Mouse (Mus musculus): ENCODE results near the gene Uncx. TPM values are rescaled to one million over a fixed set of nuclear protein-coding genes. Genes with fewer than 3 reads are reported as not detected.
A peak's percentile ranks its signal among the peaks of the same experiment; 100 is the strongest.

Gene Uncx
- polyA plus RNA-seq (2014; fragmentation: Nextera tagmentation; extraction: Ambion mirVana) = 25.4 and 31.0 TPM in 2 replicates

DNA sequence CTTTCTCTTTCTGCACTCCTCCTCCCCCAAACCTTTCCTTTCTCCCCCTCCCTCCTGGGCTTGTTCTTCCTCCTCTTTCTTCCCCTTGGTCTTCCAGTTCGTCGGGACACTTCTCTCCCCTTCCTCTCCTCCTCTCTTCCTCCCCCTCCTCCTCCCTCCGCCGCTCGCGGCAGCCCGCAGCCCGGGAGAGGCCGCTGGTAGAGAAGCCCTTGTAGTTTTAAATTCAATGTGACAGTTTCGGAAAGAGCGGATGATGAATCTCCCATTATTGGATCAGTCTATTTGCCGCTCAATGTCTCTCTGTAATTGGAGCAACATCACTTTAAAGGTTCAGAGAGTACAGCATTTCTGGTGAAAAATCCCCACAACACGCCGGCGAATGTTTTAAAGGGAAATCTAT, at the start of gene Uncx:
Gene Uncx (plus strand): TSS at position 281 of the 400 bp plus-strand sequence.
- Histone ChIP-seq H3K4me2 (replicated peaks) (peak within 1 kb of the TSS; percentile 64), H3K27ac (peak within 1 kb of the TSS; percentile 90), H3K36me3 (replicated peaks; ENCODE audit: control insufficient read depth, insufficient read depth) (no peaks in the 10 kb centered on the region; the same call in 1 of the 2 replicates), H3K4me1 (replicated peaks; ENCODE audit: control insufficient read depth, insufficient read depth, low read length) (peaks cover 10% of the 10 kb centered on the region), H3K9me3 (ENCODE audit: control insufficient read depth, low read length) (no peaks in the 10 kb centered on the region), H3K4me3 (replicated peaks; ENCODE audit: low read length) (peak within 1 kb of the TSS; percentile 40), H3K9ac (peak within 1 kb of the TSS; percentile 80), H3K27me3 (ENCODE audit: control insufficient read depth, insufficient read depth, low read length) (peaks cover 66% of the 10 kb centered on the region)
- ATAC-seq (ENCODE audit: low FRiP score) (no peak), DNase-seq (ENCODE audit: low spot score) (peak; percentile 38)
- WGBS = 1% methylated on average over 15 of the region's 15 CpGs

DNA sequence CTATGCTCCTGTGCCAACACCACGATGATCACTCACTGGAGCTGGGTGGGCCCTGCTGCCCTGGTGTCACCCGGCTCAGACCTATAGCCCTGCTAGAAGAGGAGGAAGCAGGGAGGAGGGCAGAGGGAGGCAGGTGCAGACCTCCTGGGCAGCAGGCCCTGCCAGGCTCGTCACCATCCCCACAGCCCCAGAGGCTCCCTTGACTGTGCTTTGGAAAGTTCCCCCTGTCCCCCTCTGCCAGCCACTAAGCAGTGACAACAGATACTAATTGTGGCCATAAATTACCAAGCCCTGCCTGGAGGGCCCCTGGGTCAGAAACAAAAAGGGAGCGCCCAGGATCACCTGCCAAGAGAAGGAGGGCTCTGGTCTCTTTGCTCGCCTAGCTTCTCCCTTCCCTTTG, 49.6 kb upstream of the Uncx start:
- Histone ChIP-seq H3K9me3 (ENCODE audit: control insufficient read depth, low read length) (no peaks in the 10 kb centered on the region), H3K9ac (no peak overlapping the region), H3K36me3 (replicated peaks; ENCODE audit: control insufficient read depth, insufficient read depth) (no peaks in the 10 kb centered on the region), H3K4me2 (replicated peaks) (no peak overlapping the region), H3K4me1 (replicated peaks; ENCODE audit: control insufficient read depth, insufficient read depth, low read length) (no peaks in the 10 kb centered on the region), H3K4me3 (replicated peaks; ENCODE audit: low read length) (no peak overlapping the region), H3K27me3 (ENCODE audit: control insufficient read depth, insufficient read depth, low read length) (no peaks in the 10 kb centered on the region), H3K27ac (no peak overlapping the region)
- WGBS = 50% methylated on average over 5 of the region's 5 CpGs
- DNase-seq (ENCODE audit: low spot score) = no peak
- ATAC-seq (ENCODE audit: low FRiP score) = no peak

DNA sequence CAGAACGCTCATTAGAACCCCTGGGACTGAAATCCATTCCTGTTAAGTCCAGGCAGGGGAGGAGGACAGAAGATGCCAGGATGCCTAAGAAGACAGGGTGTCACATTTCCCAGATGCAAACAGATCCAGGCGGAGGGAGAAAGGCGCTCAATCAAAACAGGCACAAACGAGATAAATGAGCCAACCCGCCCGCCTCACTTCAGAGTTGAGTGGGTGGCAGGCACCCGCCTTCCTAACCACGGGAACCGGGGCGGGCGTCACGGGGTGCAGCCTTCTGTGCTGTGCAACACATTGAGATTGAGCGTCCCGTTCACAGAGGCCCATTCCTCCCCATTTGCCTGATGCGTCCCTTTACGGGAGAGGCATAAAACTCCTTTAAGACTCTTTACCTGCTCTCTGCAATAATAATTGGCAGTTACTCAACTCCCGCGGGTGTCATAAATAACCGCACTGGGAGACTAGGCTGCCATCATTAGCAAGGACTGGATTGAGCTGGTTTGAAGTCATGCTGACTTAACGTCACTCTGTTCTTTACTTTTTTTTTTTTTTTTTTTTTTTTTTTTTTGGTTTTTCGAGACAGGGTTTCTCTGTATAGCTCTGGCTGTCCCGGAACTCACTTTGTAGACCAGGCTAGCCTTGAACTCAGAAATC, 48.1 kb upstream of the Uncx start:
- H3K4me1 ChIP-seq (replicated peaks; ENCODE audit: control insufficient read depth, insufficient read depth, low read length) = no peaks in the 10 kb centered on the region
- ATAC-seq (ENCODE audit: low FRiP score) (no peak), DNase-seq (ENCODE audit: low spot score) (no peak)
- WGBS = 55% methylated on average over 22 of the region's 22 CpGs
- H3K36me3 ChIP-seq (replicated peaks; ENCODE audit: control insufficient read depth, insufficient read depth) = no peaks in the 10 kb centered on the region
- no peak overlapping the region for H3K27ac ChIP-seq
- H3K27me3 ChIP-seq (ENCODE audit: control insufficient read depth, insufficient read depth, low read length) = no peaks in the 10 kb centered on the region
- H3K9me3 ChIP-seq (ENCODE audit: control insufficient read depth, low read length) = no peaks in the 10 kb centered on the region
- no peak overlapping the region for H3K4me2 ChIP-seq (replicated peaks)
- H3K4me3 ChIP-seq (replicated peaks; ENCODE audit: low read length) = no peak overlapping the region
- H3K9ac ChIP-seq = no peak overlapping the region

DNA sequence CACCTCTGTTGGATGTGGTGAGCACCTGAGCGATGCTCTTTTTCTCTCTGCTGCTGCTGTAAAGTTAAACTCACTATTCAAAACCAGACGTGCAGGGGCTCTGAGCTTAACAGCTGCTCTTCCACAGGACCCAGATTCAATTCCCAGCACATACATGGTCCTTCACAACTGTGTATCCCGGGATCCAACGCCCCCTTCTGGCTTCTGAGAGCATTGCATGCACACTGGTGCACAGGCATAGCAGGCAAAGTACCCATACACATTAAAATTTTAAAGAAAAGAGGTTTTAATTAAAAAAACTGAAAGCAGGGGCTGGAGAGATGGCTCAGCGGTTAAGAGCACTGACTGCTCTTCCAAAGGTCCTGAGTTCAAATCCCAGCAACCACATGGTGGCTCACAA, 46.4 kb upstream of the Uncx start:
- Histone ChIP-seq H3K4me2 (replicated peaks) (no peak overlapping the region), H3K9me3 (ENCODE audit: control insufficient read depth, low read length) (no peaks in the 10 kb centered on the region), H3K36me3 (replicated peaks; ENCODE audit: control insufficient read depth, insufficient read depth) (no peaks in the 10 kb centered on the region), H3K27me3 (ENCODE audit: control insufficient read depth, insufficient read depth, low read length) (no peaks in the 10 kb centered on the region), H3K4me1 (replicated peaks; ENCODE audit: control insufficient read depth, insufficient read depth, low read length) (no peaks in the 10 kb centered on the region), H3K4me3 (replicated peaks; ENCODE audit: low read length) (no peak overlapping the region), H3K9ac (no peak overlapping the region), H3K27ac (no peak overlapping the region)
- 55% methylated on average over 5 of the region's 5 CpGs for WGBS
- ATAC-seq (ENCODE audit: low FRiP score) (no peak), DNase-seq (ENCODE audit: low spot score) (no peak)

DNA sequence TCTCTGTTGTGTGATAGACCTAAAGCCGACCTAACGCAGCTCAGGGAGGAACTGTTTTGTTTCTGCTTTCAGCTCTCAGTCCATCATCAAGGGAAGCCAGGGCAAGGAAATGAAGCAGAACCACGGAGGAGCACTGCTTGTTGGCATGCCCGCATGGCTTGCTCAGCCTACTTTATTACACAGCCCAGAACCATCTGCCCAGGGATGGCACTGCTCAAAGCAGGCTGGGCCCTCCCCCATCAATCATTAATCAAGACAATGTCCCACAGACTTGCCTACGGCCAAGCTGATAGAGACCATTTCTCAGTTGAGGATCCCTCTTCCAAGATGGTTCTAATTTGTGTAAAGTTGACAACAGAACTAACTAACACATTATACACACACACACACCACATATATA, 44.5 kb upstream of the Uncx start:
- Histone ChIP-seq H3K36me3 (replicated peaks; ENCODE audit: control insufficient read depth, insufficient read depth) (no peaks in the 10 kb centered on the region), H3K4me1 (replicated peaks; ENCODE audit: control insufficient read depth, insufficient read depth, low read length) (no peaks in the 10 kb centered on the region), H3K27me3 (ENCODE audit: control insufficient read depth, insufficient read depth, low read length) (no peaks in the 10 kb centered on the region), H3K27ac (no peak overlapping the region), H3K9ac (no peak overlapping the region), H3K4me3 (replicated peaks; ENCODE audit: low read length) (no peak overlapping the region), H3K9me3 (ENCODE audit: control insufficient read depth, low read length) (no peaks in the 10 kb centered on the region), H3K4me2 (replicated peaks) (no peak overlapping the region)
- 49% methylated on average over 5 of the region's 5 CpGs for WGBS
- ATAC-seq (ENCODE audit: low FRiP score) = no peak
- DNase-seq (ENCODE audit: low spot score) = no peak

DNA sequence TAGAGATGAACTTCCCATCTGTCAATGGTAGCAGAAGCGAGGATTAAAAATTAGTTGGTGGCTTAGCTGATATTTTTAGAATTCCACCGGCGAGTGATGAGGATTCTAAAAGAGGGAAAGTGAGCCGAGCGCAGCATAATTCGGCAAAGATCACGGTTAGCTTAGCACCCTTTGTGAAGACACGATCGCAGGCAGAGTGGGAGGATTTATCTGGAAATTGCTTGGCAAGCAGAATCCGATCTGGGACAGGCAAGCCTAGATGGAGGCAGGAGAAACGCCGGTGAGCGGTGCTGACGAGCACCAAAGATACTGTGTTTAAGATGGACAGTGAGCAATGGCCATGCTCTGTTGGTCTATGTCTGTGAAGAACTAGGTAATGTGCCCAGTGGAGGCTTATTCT, 41.0 kb upstream of the Uncx start:
- H3K9me3 ChIP-seq (ENCODE audit: control insufficient read depth, low read length) = no peaks in the 10 kb centered on the region
- H3K4me3 ChIP-seq (replicated peaks; ENCODE audit: low read length) = no peak overlapping the region
- WGBS = 84% methylated on average over 14 of the region's 14 CpGs
- H3K27ac ChIP-seq = no peak overlapping the region
- ATAC-seq (ENCODE audit: low FRiP score) = no peak
- no peak overlapping the region for H3K4me2 ChIP-seq (replicated peaks)
- H3K9ac ChIP-seq = no peak overlapping the region
- DNase-seq (ENCODE audit: low spot score) = no peak
- no peaks in the 10 kb centered on the region for H3K36me3 ChIP-seq (replicated peaks; ENCODE audit: control insufficient read depth, insufficient read depth)
- H3K27me3 ChIP-seq (ENCODE audit: control insufficient read depth, insufficient read depth, low read length) = peaks cover 4% of the 10 kb centered on the region; the same call in 1 of the 2 replicates
- no peaks in the 10 kb centered on the region for H3K4me1 ChIP-seq (replicated peaks; ENCODE audit: control insufficient read depth, insufficient read depth, low read length)

DNA sequence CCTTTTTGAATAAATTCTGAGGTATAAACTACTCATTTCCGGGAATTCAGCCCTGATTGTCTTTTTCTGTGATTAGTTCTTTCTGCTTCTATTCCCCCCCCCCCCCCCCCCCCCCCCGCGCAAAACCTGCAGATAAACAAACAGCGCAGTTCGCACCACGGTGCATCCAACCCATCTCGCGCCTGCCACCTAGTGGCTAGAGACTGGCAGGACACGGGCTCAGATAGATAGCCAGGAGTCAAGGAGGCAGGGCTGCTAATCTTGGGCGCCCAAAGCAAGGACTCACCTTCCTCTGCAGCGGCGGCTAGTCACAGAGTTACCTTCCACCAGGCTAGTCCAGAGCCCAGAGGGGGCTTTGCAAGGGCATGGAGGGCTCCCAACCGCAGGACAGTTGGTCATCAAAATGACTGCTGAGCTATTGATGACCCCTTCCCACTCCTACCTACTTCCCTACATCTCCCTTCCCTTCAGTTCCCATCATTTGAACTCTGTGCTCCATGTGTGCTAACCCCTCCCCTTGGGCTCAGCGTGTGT, 38.2 kb upstream of the Uncx start:
- Histone ChIP-seq H3K4me3 (replicated peaks; ENCODE audit: low read length) (no peak overlapping the region), H3K4me1 (replicated peaks; ENCODE audit: control insufficient read depth, insufficient read depth, low read length) (no peaks in the 10 kb centered on the region), H3K27ac (no peak overlapping the region), H3K9ac (no peak overlapping the region), H3K27me3 (ENCODE audit: control insufficient read depth, insufficient read depth, low read length) (peaks cover 5% of the 10 kb centered on the region; the same call in 1 of the 2 replicates), H3K4me2 (replicated peaks) (no peak overlapping the region), H3K36me3 (replicated peaks; ENCODE audit: control insufficient read depth, insufficient read depth) (no peaks in the 10 kb centered on the region), H3K9me3 (ENCODE audit: control insufficient read depth, low read length) (no peaks in the 10 kb centered on the region)
- DNase-seq (ENCODE audit: low spot score) (peak; percentile 86), ATAC-seq (ENCODE audit: low FRiP score) (0 out of 2 replicates have a peak, but pooled peaks have one; percentile 27)
- WGBS = 9% methylated on average over 12 of the region's 14 CpGs

DNA sequence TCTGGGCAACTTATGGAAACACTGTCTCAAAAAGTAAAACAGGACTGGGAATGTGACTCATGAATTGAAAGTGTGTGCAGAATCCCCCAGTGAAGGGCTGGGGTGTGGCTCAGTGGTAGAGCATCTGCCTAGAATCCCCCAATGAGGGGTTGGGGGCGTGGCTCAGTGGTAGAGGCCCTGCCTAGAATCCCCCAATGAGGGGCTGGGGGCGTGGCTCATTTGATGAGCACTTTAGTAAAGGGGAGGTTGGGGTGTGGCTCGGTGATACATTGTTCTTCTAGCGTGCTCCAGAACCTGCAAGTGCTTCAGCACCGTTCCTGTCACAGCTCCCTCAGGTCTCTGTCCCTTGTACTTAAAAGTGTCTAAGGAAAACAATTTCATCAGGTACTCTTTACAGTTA, 37.1 kb upstream of the Uncx start:
- H3K9me3 ChIP-seq (ENCODE audit: control insufficient read depth, low read length) = no peaks in the 10 kb centered on the region
- H3K9ac ChIP-seq = no peak overlapping the region
- DNase-seq (ENCODE audit: low spot score) (no peak), ATAC-seq (ENCODE audit: low FRiP score) (no peak)
- no peak overlapping the region for H3K4me3 ChIP-seq (replicated peaks; ENCODE audit: low read length)
- no peak overlapping the region for H3K4me2 ChIP-seq (replicated peaks)
- H3K4me1 ChIP-seq (replicated peaks; ENCODE audit: control insufficient read depth, insufficient read depth, low read length) = no peaks in the 10 kb centered on the region
- WGBS = 13% methylated on average over 5 of the region's 5 CpGs
- H3K27ac ChIP-seq = no peak overlapping the region
- no peaks in the 10 kb centered on the region for H3K36me3 ChIP-seq (replicated peaks; ENCODE audit: control insufficient read depth, insufficient read depth)
- peaks cover 14% of the 10 kb centered on the region; the same call in 1 of the 2 replicates for H3K27me3 ChIP-seq (ENCODE audit: control insufficient read depth, insufficient read depth, low read length)

DNA sequence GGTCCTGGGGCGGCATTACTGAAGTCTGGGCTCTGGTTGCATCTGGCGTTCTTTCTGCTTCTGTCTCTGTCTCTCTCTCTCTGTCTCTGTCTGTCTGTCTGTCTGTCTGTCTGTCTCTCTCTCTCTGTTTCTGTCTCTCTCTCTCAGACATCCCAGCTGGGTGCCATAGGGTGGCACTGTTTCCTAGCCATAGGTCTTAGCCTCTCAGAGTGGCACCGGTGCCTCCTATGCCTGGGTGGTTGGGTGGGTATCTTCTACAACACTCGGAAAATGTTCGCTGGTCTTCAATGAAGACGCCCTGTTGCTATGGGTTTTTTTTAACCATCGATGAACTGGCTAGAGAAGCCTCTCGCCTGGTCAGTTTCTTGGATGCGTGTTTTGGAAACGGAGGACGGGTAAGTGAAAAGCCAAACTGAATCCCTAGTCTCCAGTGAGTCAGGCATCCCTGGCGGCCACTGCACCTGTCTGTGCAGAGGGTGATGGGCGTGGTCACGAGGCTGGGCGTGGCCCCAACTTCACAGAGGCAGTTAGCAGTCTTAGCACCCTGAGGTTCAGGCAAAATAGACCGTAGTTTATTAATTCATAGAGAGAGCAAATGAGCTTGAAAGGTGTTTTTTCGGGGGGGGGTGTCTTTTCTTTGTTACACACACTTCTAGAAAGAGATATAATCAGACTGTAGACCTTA, 32.5 kb upstream of the Uncx start:
- peaks cover 26% of the 10 kb centered on the region; the same call in 1 of the 2 replicates for H3K27me3 ChIP-seq (ENCODE audit: control insufficient read depth, insufficient read depth, low read length)
- no peak for ATAC-seq (ENCODE audit: low FRiP score)
- WGBS = 18% methylated on average over 17 of the region's 17 CpGs

More for the DNA sequence above, 32.5 kb upstream of the Uncx start:
- H3K36me3 ChIP-seq (replicated peaks; ENCODE audit: control insufficient read depth, insufficient read depth) = no peaks in the 10 kb centered on the region
- no peaks in the 10 kb centered on the region for H3K9me3 ChIP-seq (ENCODE audit: control insufficient read depth, low read length)
- no peak overlapping the region for H3K4me2 ChIP-seq (replicated peaks)
- H3K9ac ChIP-seq = no peak overlapping the region
- DNase-seq (ENCODE audit: low spot score) = no peak
- no peaks in the 10 kb centered on the region for H3K4me1 ChIP-seq (replicated peaks; ENCODE audit: control insufficient read depth, insufficient read depth, low read length)
- H3K27ac ChIP-seq = no peak overlapping the region
- no peak overlapping the region for H3K4me3 ChIP-seq (replicated peaks; ENCODE audit: low read length)
